Mouse (Mus musculus): ENCODE results near the gene Mis12.

DNA sequence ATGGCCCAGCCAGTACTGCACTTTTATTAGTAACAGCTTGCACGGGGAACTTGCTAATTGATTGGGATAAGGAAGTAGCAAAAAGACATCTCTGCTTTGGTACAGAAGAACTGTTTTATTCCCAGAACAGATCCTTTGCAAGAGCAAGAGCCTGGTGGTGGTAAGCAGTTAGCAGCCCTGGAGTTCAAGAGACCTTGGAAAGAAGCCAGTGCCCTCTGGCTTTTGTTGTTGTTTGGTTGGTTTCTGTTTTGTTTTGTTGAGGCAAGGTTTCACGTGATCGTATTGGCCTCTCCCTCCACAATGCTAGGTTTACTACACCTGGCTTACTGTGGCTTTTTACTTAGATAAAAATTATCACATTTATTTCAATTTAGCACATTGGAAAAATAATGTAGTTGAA lies 8.9 kb downstream of the Mis12 start:
- TF ChIP-seq SMC3 (IDR thresholded peaks at IDR 0.05; ENCODE audit: low read depth, low read length): no peak
- TF ChIP-seq MYB (IDR thresholded peaks at IDR 0.05; ENCODE audit: low read depth, low read length): no peak
- no peak for TF ChIP-seq CTCF (IDR thresholded peaks at IDR 0.05 in 2 of 3, conservative IDR thresholded peaks at IDR 0.05 in 1 of 3; ENCODE audit: control insufficient read depth in 1 of 3, insufficient read depth in 1 of 3, low read depth in 2 of 3, low read length in 3 of 3, poor library complexity in 1 of 3, severe bottlenecking in 1 of 3)
- no peak for TF ChIP-seq MAX (IDR thresholded peaks at IDR 0.05; ENCODE audit: low read length)
- TF ChIP-seq USF1 (IDR thresholded peaks at IDR 0.05; ENCODE audit: low read depth, low read length): no peak
- TF ChIP-seq HCFC1 (IDR thresholded peaks at IDR 0.05; ENCODE audit: low read depth, low read length): no peak
- no peak for TF ChIP-seq GATA1 (IDR thresholded peaks at IDR 0.05; ENCODE audit: low read depth, low read length)
- no peak for TF ChIP-seq TCF12 (IDR thresholded peaks at IDR 0.05; ENCODE audit: low read depth, low read length)

Data from MEL (cell line).